Mouse (Mus musculus) heart, postnatal 0 days (tissue): Measurements from ENCODE around the gene Csdc2.

ENCODE experiments used
- CTCF ChIP-seq: IDR thresholded peaks from 2 replicates; pipeline ENCODE4 v1.5.1; 2016; ENCODE audit warnings: antibody characterized with exemption, control low read depth, low read depth
- EP300 ChIP-seq: IDR thresholded peaks from 2 replicates; pipeline ENCODE4 v1.6.1; 2016; ENCODE audit warnings: antibody characterized with exemption, low read depth

GRCm38 (mm10) chr15:81964980-81965545, 28.5 kb downstream of the Csdc2 start:
- TF ChIP-seq CTCF = no peak
- TF ChIP-seq EP300 = no peak
